Mouse (Mus musculus) G1E (cell line): ENCODE measurements around the gene Cdk2ap1. TPM values are rescaled to one million over a fixed set of nuclear protein-coding genes. Genes with fewer than 3 reads are reported as not detected.

Source experiments
- ATAC-seq: 2 replicates; pipeline ENCODE4 v1.8.0; 2016; ENCODE audit warnings: mild to moderate bottlenecking; ENCODE audit not compliant: insufficient number of reproducible peaks, poor library complexity, low FRiP score, severe bottlenecking; ENCODE audit errors: extremely low read depth
- DNase-seq: peaks from one replicate; pipeline ENCODE4 v3.0.0; 2012; ENCODE audit warnings: low spot score
- H3K27me3 ChIP-seq: 2 replicates; pipeline ENCODE4 v1.6.1; 2012; ENCODE audit warnings: mild to moderate bottlenecking, low read length, inconsistent platforms; ENCODE audit not compliant: insufficient read depth
- H3K36me3 ChIP-seq: replicated peaks from 2 replicates; pipeline ENCODE3; 2012; ENCODE audit warnings: mild to moderate bottlenecking, inconsistent platforms
- H3K4me1 ChIP-seq: 2 replicates; pipeline ENCODE4 v1.6.1; 2012; ENCODE audit warnings: low read depth, low read length, inconsistent platforms, mixed read lengths; ENCODE audit not compliant: insufficient read depth
- H3K4me3 ChIP-seq: 2 replicates; pipeline ENCODE4 v1.5.1; 2012; ENCODE audit warnings: low read depth, mild to moderate bottlenecking, inconsistent platforms, low read length, moderate library complexity, mixed read lengths
- H3K9me3 ChIP-seq: replicated peaks from 2 replicates; pipeline ENCODE4 v1.6.1; 2012; ENCODE audit warnings: inconsistent platforms
- CTCF ChIP-seq: IDR thresholded peaks from 2 replicates; pipeline ENCODE4 v1.5.1; 2012; ENCODE audit warnings: low read depth, low read length, inconsistent platforms, mixed read lengths
- GATA1 ChIP-seq: IDR thresholded peaks from 2 replicates; pipeline ENCODE4 v1.6.1; 2012; ENCODE audit warnings: borderline replicate concordance, low read length, inconsistent platforms, mixed read lengths
- GATA2 ChIP-seq: IDR thresholded peaks from 2 replicates; pipeline ENCODE4 v1.6.1; 2012; ENCODE audit warnings: low read depth, low read length, inconsistent platforms, borderline replicate concordance
- POLR2AphosphoS5 ChIP-seq: IDR thresholded peaks from 2 replicates; pipeline ENCODE4 v1.6.1; 2012; ENCODE audit warnings: low read depth, low read length, inconsistent platforms; ENCODE audit not compliant: insufficient replicate concordance
- TAL1 ChIP-seq: conservative IDR thresholded peaks from 2 replicates; pipeline ENCODE4 v1.6.1; 2012; ENCODE audit warnings: low read depth, low read length, inconsistent platforms, mixed read lengths
- polyA plus RNA-seq: library from polyadenylated mRNA; stranded (reverse); fragments of >175 nt; gene quantifications from 2 replicates; pipeline ENCODE4 v1.2.3, GENCODE M21; 2012
- total RNA-seq, 2 experiments: library from RNA; stranded (forward) in 1 of 2; stranded (reverse) in 1 of 2; fragments of 200-1000 nt in 1 of 2; fragments of >200 nt in 1 of 2; fragmentation: Nextera tagmentation in 1 of 2; gene quantifications; 2 replicates each; pipeline ENCODE4 v1.2.3; 2014 to 2017

Gene Cdk2ap1
- total and polyA plus RNA-seq, 3 experiments, result 145 to 200 (median 183) TPM

- 0 out of 2 replicates have a peak, but pooled peaks cover 2% of the 10 kb centered on the region for H3K4me1 ChIP-seq
- no peak overlapping the region for H3K4me3 ChIP-seq
- H3K27me3 ChIP-seq, result no peaks in the 10 kb centered on the region
- no peaks in the 10 kb centered on the region for H3K9me3 ChIP-seq
- no peak for DNase-seq
- peaks cover 85% of the 10 kb centered on the region for H3K36me3 ChIP-seq
- ATAC-seq, result no peak
- no peak for TF ChIP-seq GATA2
- no peak for TF ChIP-seq POLR2AphosphoS5
- no peak for TF ChIP-seq GATA1
- no peak for TF ChIP-seq TAL1
- TF ChIP-seq CTCF, result no peak
These were observed 24.1 kb downstream of the Cdk2ap1 start for GRCm38 (mm10) chr5:124338791-124339190.

GRCm38 (mm10) chr5:124337909-124338308, 25.0 kb downstream of the Cdk2ap1 start:
- H3K36me3 ChIP-seq, result peaks cover 84% of the 10 kb centered on the region
- DNase-seq (no peak), ATAC-seq (no peak)

GRCm38 (mm10) chr5:124337103-124337502, 25.8 kb downstream of the Cdk2ap1 start:
- Histone ChIP-seq H3K9me3 (no peaks in the 10 kb centered on the region), H3K27me3 (no peaks in the 10 kb centered on the region), H3K4me1 (0 out of 2 replicates have a peak, but pooled peaks cover 2% of the 10 kb centered on the region), H3K4me3 (no peak overlapping the region), H3K36me3 (peaks cover 83% of the 10 kb centered on the region)
- DNase-seq (no peak), ATAC-seq (no peak)
- TF ChIP-seq TAL1 (no peak), GATA2 (no peak), CTCF (no peak), GATA1 (no peak), POLR2AphosphoS5 (no peak)

More at GRCm38 (mm10) chr5:124337909-124338308, 25.0 kb downstream of the Cdk2ap1 start:
- TF ChIP-seq POLR2AphosphoS5, result no peak
- TF ChIP-seq GATA1, result no peak
- no peak for TF ChIP-seq GATA2
- TF ChIP-seq TAL1, result no peak
- no peak for TF ChIP-seq CTCF
- Histone ChIP-seq H3K27me3 (no peaks in the 10 kb centered on the region), H3K4me1 (0 out of 2 replicates have a peak, but pooled peaks cover 2% of the 10 kb centered on the region), H3K9me3 (no peaks in the 10 kb centered on the region), H3K4me3 (no peak overlapping the region)

DNA sequence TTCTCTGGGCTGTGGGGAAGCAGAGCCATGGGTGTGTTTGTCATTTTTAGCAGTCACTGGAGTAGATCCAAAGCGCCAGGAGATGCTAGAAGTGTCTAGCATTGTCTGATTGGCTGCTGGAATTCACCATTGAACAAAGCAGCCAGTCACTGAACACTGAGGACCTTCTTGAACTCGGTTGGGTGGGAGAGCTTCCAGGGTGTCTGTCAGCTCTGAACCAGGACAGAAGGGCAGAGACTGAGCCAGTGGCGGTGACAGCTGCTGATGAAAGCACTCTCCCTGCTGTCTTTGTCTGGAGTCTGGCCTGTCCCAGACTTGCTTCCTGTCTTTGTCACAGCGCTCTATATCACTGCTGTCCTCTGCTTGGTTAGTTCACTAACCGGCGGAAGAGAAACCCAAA, 28.5 kb downstream of the Cdk2ap1 start:
- no peaks in the 10 kb centered on the region for H3K9me3 ChIP-seq
- no peak for TF ChIP-seq GATA2
- TF ChIP-seq POLR2AphosphoS5, result no peak
- no peak for TF ChIP-seq CTCF
- TF ChIP-seq TAL1, result no peak
- TF ChIP-seq GATA1, result no peak
- ATAC-seq, result no peak
- no peak for DNase-seq
- H3K27me3 ChIP-seq, result no peaks in the 10 kb centered on the region
- peaks cover 10% of the 10 kb centered on the region for H3K4me1 ChIP-seq
- H3K4me3 ChIP-seq, result no peak overlapping the region
- peaks cover 76% of the 10 kb centered on the region for H3K36me3 ChIP-seq

- no peak for TF ChIP-seq POLR2AphosphoS5
- no peak for TF ChIP-seq GATA2
- TF ChIP-seq CTCF, result no peak
- no peak for TF ChIP-seq TAL1
- TF ChIP-seq GATA1, result no peak
- Histone ChIP-seq H3K27me3 (no peaks in the 10 kb centered on the region), H3K4me3 (no peak overlapping the region), H3K9me3 (no peaks in the 10 kb centered on the region), H3K36me3 (peaks cover 40% of the 10 kb centered on the region), H3K4me1 (peaks cover 39% of the 10 kb centered on the region)
- DNase-seq (no peak), ATAC-seq (no peak)
These were observed 32.8 kb downstream of the Cdk2ap1 start for GRCm38 (mm10) chr5:124330086-124330485.

- TF ChIP-seq TAL1 (no peak), CTCF (no peak), GATA2 (no peak), GATA1 (no peak), POLR2AphosphoS5 (no peak; the same call in 1 of the 2 replicates)
- ATAC-seq (peak; percentile 95), DNase-seq (peak; percentile 99)
- peaks cover 39% of the 10 kb centered on the region for H3K4me1 ChIP-seq
- no peaks in the 10 kb centered on the region for H3K27me3 ChIP-seq
- H3K9me3 ChIP-seq, result no peaks in the 10 kb centered on the region
- peaks cover 41% of the 10 kb centered on the region for H3K36me3 ChIP-seq
- H3K4me3 ChIP-seq, result peak within 1 kb of the TSS; percentile 85
These were observed 35.1 kb downstream of the Cdk2ap1 start, which contains the start of the genes Mphosph9 and 2810006K23Rik for GRCm38 (mm10) chr5:124327510-124328364. Gene Mphosph9 (minus strand): TSS chr5:124327972. Gene 2810006K23Rik (plus strand): TSS chr5:124328089.
